Mouse (Mus musculus): Measurements from ENCODE around the gene Ifna5. TPM values are rescaled to one million over a fixed set of nuclear protein-coding genes. Genes with fewer than 3 reads are reported as not detected.

Gene Ifna5
- polyA plus RNA-seq, 1 experiment from 2014 or later = not detected

DNA sequence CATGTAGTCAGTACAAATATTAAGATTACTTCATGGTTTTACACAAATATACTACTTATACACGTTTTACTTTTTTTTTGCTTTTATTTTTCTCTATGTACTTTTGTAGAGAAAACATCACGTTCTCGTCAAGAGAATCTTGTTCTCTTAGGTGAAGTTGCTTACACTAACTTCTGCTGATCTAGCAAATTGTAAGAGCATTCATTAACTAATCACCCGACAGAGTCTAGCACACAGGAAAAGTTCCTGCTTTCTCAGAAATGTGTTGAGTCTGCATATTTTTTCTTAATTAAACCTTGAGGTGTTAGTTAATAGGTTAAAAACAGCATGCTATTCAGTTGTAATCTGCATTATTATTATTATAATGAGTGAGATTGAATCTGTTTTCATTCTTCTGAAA is 43.4 kb downstream of the Ifna5 start:
- ATAC-seq = no peak
- no peak for TF ChIP-seq CTCF (IDR thresholded peaks at IDR 0.05)
- ChIA-PET CTCF (no interaction called here), POLR2A (no interaction called here)
- in situ Hi-C loops (cut with MboI; ENCODE audit: low pct_unique_long_range_greater_than_20kb) = no loop called here
- H3K27me3 ChIP-seq = no peaks in the 10 kb centered on the region
- DNase-seq (ENCODE audit: low read depth, low spot score) = no peak

DNA sequence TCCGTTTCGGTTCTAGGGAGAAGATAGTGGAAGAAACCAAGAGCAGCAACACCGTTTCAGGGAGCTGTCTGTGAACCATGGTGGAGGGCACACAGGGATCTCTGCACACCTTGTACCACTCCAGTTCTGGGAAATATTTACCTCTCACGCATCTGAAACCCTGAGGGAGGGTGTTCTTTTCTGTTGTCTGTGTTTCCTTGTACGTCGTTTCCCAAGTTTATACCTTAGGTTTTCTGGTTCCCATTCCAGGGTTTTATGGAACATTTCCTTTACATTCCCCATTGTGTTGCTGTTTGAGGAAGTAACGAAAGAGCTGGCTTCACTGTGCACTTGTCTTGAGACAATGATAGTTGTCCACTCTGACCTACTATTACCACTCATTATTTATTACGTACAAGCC is 44.8 kb downstream of the Ifna5 start, which contains the start of gene Ifne:
Ifne (minus strand) TSS at position 101 of the 400 bp plus-strand sequence.
- no peak for TF ChIP-seq CTCF (IDR thresholded peaks at IDR 0.05)
- no peak for DNase-seq (ENCODE audit: low read depth, low spot score)
- in situ Hi-C loops (cut with MboI; ENCODE audit: low pct_unique_long_range_greater_than_20kb) = no loop called here
- ChIA-PET CTCF (no interaction called here), POLR2A (no interaction called here)
- no peak for ATAC-seq
- H3K27me3 ChIP-seq = no peaks in the 10 kb centered on the region

Other genes with a start within 250 kb of the Ifna5 start
- not detected for gene Ifna9, start 243.1 kb upstream of the Ifna5 start, polyA plus RNA-seq (2021)
- gene Ifna12, start 232.1 kb upstream of the Ifna5 start, polyA plus RNA-seq (2021) = not detected
- gene C87499, start 201.1 kb upstream of the Ifna5 start, polyA plus RNA-seq (2021) = not detected
- not detected for gene Ifna13, start 191.1 kb upstream of the Ifna5 start, polyA plus RNA-seq (2021)
- not detected for gene Ifna16, start 158.6 kb upstream of the Ifna5 start, polyA plus RNA-seq (2021)
- not detected for gene Ifna2, start 151.6 kb upstream of the Ifna5 start, polyA plus RNA-seq (2021)
- gene Ifnab, start 144.2 kb upstream of the Ifna5 start, polyA plus RNA-seq (2021) = not detected
- gene Gm26566, start 113.7 kb upstream of the Ifna5 start, polyA plus RNA-seq (2021) = 1.3 TPM
- 18.2 TPM for gene Klhl9, start 113.1 kb upstream of the Ifna5 start, polyA plus RNA-seq (2021)
- gene Gm13271, start 80.7 kb upstream of the Ifna5 start, polyA plus RNA-seq (2021) = not detected
- not detected for gene Gm13283, start 75.4 kb upstream of the Ifna5 start, polyA plus RNA-seq (2021)
- gene Gm13290, start 61.7 kb upstream of the Ifna5 start, polyA plus RNA-seq (2021) = 2.7 TPM
- not detected for gene Gm13289, start 58.6 kb upstream of the Ifna5 start, polyA plus RNA-seq (2021)
- not detected for gene Gm13272, start 55.7 kb upstream of the Ifna5 start, polyA plus RNA-seq (2021)
- gene Ifnz, start 53.4 kb upstream of the Ifna5 start, polyA plus RNA-seq (2021) = not detected
- 2.4 TPM for gene Gm13276, start 49.8 kb upstream of the Ifna5 start, polyA plus RNA-seq (2021)
- gene Gm13277, start 46.9 kb upstream of the Ifna5 start, polyA plus RNA-seq (2021) = not detected
- not detected for gene Gm13278, start 44.0 kb upstream of the Ifna5 start, polyA plus RNA-seq (2021)
- not detected for gene Gm13275, start 41.0 kb upstream of the Ifna5 start, polyA plus RNA-seq (2021)
- gene Gm13279, start 38.1 kb upstream of the Ifna5 start, polyA plus RNA-seq (2021) = not detected
- 1.1 TPM for gene Gm13285, start 35.9 kb upstream of the Ifna5 start, polyA plus RNA-seq (2021)
- 2.1 TPM for gene Gm13287, start 32.3 kb upstream of the Ifna5 start, polyA plus RNA-seq (2021)
- 0.22 TPM for gene Gm13288, start 30.0 kb upstream of the Ifna5 start, polyA plus RNA-seq (2021)
- gene Ifna7, start 19.3 kb upstream of the Ifna5 start, polyA plus RNA-seq (2021) = not detected
- not detected for gene Ifna11, start 15.6 kb upstream of the Ifna5 start, polyA plus RNA-seq (2021)
- not detected for gene Ifna6, start 8.1 kb upstream of the Ifna5 start, polyA plus RNA-seq (2021)
- gene Ifna4, start 6.3 kb downstream of the Ifna5 start, polyA plus RNA-seq (2021) = not detected
- not detected for gene Ifna1, start 14.6 kb downstream of the Ifna5 start, polyA plus RNA-seq (2021)
- 0.15 TPM for gene Ifne, start 44.7 kb downstream of the Ifna5 start, polyA plus RNA-seq (2021)

All from Patski (cell line).